Mouse (Mus musculus): ENCODE data around the gene Mstn.

DNA sequence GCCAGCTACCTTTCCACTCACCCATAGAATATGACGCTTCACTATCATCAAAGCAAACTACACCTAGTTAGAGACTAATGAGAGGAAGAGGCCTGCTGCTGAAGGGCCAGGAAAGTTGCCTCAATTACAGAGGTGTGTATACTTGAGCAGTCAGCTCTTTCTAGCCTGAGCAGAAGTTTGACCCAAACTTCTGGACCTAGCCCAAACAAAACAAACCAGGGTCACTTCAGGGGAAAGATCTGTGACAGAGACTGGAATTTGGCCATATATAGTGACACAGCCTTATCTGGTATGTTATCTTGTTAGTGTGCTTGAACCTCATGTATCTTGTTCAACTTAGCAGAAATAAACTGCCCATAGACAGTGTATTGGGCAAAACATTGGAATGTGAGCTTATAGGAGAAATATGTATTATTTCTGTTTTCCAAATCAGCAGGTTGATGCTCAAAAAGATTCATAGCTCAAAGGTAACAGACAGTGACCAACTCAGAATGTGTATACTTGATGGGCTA is 9.3 kb downstream of the Mstn start:
- TF ChIP-seq POLR2A (IDR thresholded peaks at IDR 0.05; ENCODE audit: extremely low read depth, insufficient read depth, low read length) = no peak
- no peak for TF ChIP-seq CTCF (IDR thresholded peaks at IDR 0.05; ENCODE audit: extremely low read depth, insufficient read depth, low read length)

Measured in cortical plate, adult 2 months (tissue).